Mouse (Mus musculus): ENCODE measurements around the gene Kif17.

- TF ChIP-seq POLR2A (IDR thresholded peaks at IDR 0.05; ENCODE audit: control insufficient read depth in 1 of 2, insufficient read depth in 1 of 2, low read depth in 1 of 2, low read length in 2 of 2, poor library complexity in 1 of 2) (no peak), MAFK (IDR thresholded peaks at IDR 0.05; ENCODE audit: borderline replicate concordance, low read depth, low read length) (no peak), GABPA (IDR thresholded peaks at IDR 0.05; ENCODE audit: low read depth, low read length) (no peak), CTCF (IDR thresholded peaks at IDR 0.05 in 2 of 3, conservative IDR thresholded peaks at IDR 0.05 in 1 of 3; ENCODE audit: control insufficient read depth in 1 of 3, insufficient read depth in 1 of 3, low read depth in 2 of 3, low read length in 3 of 3, poor library complexity in 1 of 3, severe bottlenecking in 1 of 3) (peak in 2 of 3 experiments; percentile 8 to 9; a peak in 1 of 6 replicates), KAT2A (conservative IDR thresholded peaks at IDR 0.05; ENCODE audit: low read depth, low read length) (no peak), JUND (IDR thresholded peaks at IDR 0.05; ENCODE audit: low read depth, low read length) (no peak), TAL1 (IDR thresholded peaks at IDR 0.05; ENCODE audit: low read length) (no peak), EP300 (IDR thresholded peaks at IDR 0.05; ENCODE audit: low read depth in 1 of 2, low read length in 2 of 2) (no peak)
Measured at GRCm38 (mm10) chr4:138251819-138252218, 1.6 kb downstream of the Kif17 start.

Measured in MEL (cell line).